Mouse (Mus musculus) adrenal gland, postnatal 14 days (tissue): ENCODE measurements at regions not wholly inside any gene's neighbourhood (a gene's known extent, or its start where the extent isn't known, plus 50 kb on each side); places are given as distances from the start of the nearest gene placed in this dataset.
A peak's percentile ranks its signal among the peaks of the same experiment; 100 is the strongest.

ENCODE experiments used
- DNase-seq: peaks from one replicate; pipeline ENCODE4 v3.0.0; 2021; ENCODE audit warnings: mixed read lengths
- microRNA-seq, 2 experiments: library from miRNA; unstranded; fragments of <30 nt; microRNA quantifications; one replicate each; pipeline ENCODE4 v1.2.0; 2021

- DNase-seq = no peak
Observed at GRCm38 (mm10) chr8:109415906-109416305, 77.9 kb upstream of the Pmfbp1 start.

GRCm38 (mm10) chr8:109416327-109417100 is 77.3 kb upstream of the Pmfbp1 start:
- DNase-seq = no peak

- peak; percentile 45 for DNase-seq
Observed at GRCm38 (mm10) chr8:109417222-109417621, 76.6 kb upstream of the Pmfbp1 start.

GRCm38 (mm10) chr8:109417971-109418370 is 75.9 kb upstream of the Pmfbp1 start:
- no peak for DNase-seq

GRCm38 (mm10) chr8:109419029-109419596 is 74.7 kb upstream of the Pmfbp1 start:
- DNase-seq = no peak

GRCm38 (mm10) chr8:109424004-109424403 is 69.8 kb upstream of the Pmfbp1 start:
- no peak for DNase-seq

GRCm38 (mm10) chr8:109428551-109428950 is 65.3 kb upstream of the Pmfbp1 start:
- DNase-seq = no peak

- DNase-seq = no peak
Observed at GRCm38 (mm10) chr8:109434538-109434937, 59.3 kb upstream of the Pmfbp1 start.

GRCm38 (mm10) chr8:109436056-109436455 is 57.8 kb upstream of the Pmfbp1 start:
- no peak for DNase-seq

GRCm38 (mm10) chr8:109436830-109437567 is 56.8 kb upstream of the Pmfbp1 start:
- DNase-seq = peak; percentile 21

- DNase-seq = no peak
Observed at GRCm38 (mm10) chr8:109438531-109438930, 55.3 kb upstream of the Pmfbp1 start.

Small RNA genes lying in the stretch of these regions (microRNA-seq; reads per million reads assigned to microRNA genes)
- 0 reads per million in 2 experiments for gene Gm23163
